14 mouse cellular contexts compared by ENCODE assay signal in the genomic region with DNA sequence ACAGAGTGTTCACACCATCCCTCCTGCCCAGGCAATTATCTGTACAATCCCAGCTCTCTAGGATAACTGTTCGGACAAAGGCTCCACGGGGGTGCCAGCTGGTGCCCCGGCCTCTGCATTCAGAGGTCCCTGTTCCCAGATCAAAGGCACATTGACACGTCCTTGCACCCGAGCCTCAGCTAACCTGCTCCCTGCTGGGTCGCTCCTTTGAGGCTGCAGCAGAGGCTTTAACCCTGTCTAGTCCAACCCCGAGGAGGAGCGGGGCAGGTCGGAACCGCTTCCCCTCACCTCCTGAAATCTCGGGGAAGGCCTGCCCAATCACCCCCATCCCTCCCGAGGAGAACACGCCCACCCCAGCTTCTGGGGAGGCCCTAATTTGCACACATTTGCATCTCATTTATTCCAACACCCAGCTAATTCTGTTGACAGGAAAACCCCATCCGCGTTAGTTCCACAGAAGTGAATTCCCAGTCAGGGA. TPM values are rescaled to one million over a fixed set of nuclear protein-coding genes. Genes with fewer than 3 reads are reported as not detected.
DNase-seq lines count a peak whose midpoint lies in the region; ATAC-seq lines count a peak whose summit lies in the region.
"Had no signal": no experiment of that assay in that cellular context is flagged by ENCODE, and none has a peak within 500 bp of the region (broad histone marks: within the 10 kb centered on the region; RNA-seq: fewer than 3 reads in every experiment).

No protein-coding gene starts in this region.

- no peaks in the 10 kb centered on the region for H3K36me3 ChIP-seq in forebrain, embryonic 15.5 days
- no peaks in the 10 kb centered on the region for H3K36me3 ChIP-seq in midbrain, embryonic 11.5 days (ENCODE audit: control insufficient read depth, insufficient read depth, low read length)
- H3K36me3 ChIP-seq in intestine, embryonic 15.5 days: no peaks in the 10 kb centered on the region
- H3K36me3 ChIP-seq: lung, embryonic 15.5 days had no signal

- 0 out of 2 replicates have a peak overlapping the region, but pooled peaks have one; percentile 1 for H3K9ac ChIP-seq in forebrain, embryonic 15.5 days (replicated peaks)
- no peak overlapping the region for H3K9ac ChIP-seq in midbrain, embryonic 11.5 days (ENCODE audit: low read length)
- H3K9ac ChIP-seq in intestine, embryonic 15.5 days: no peak overlapping the region
- H3K9ac ChIP-seq: lung, embryonic 15.5 days had no signal

- H3K4me3 ChIP-seq in forebrain, embryonic 15.5 days: peak overlapping the region; percentile 34
- no peak overlapping the region for H3K4me3 ChIP-seq in midbrain, embryonic 11.5 days (ENCODE audit: low read depth, low read length)
- H3K4me3 ChIP-seq in intestine, embryonic 15.5 days (replicated peaks): no peak overlapping the region
- H3K4me3 ChIP-seq: left cerebral cortex, adult 2 months; lung, embryonic 15.5 days; myocyte had no signal

- ATAC-seq in frontal cortex, adult (ENCODE audit: low TSS enrichment): peak; percentile 35; the same call in 1 of the 2 replicates
- peak; percentile 65 for ATAC-seq in forebrain, embryonic 15.5 days (replicated peaks)
- ATAC-seq in midbrain, embryonic 11.5 days (ENCODE audit: low FRiP score): peak; percentile 77
- ATAC-seq in intestine, embryonic 15.5 days: no peak

- under 1% methylated on average over 15 of the region's 15 CpGs for WGBS in forebrain, embryonic 15.5 days
- 0% methylated on average over 15 of the region's 15 CpGs for WGBS in midbrain, embryonic 11.5 days
- WGBS in intestine, embryonic 15.5 days: 7% methylated on average over 15 of the region's 15 CpGs

- H3K4me2 ChIP-seq in forebrain, embryonic 15.5 days (replicated peaks): peak overlapping the region; percentile 55
- H3K4me2 ChIP-seq in midbrain, embryonic 11.5 days: peak overlapping the region; percentile 24; the same call in 1 of the 2 replicates
- no peak overlapping the region for H3K4me2 ChIP-seq in intestine, embryonic 15.5 days (replicated peaks)
- H3K4me2 ChIP-seq: lung, embryonic 15.5 days had no signal

- H3K27ac ChIP-seq in forebrain, embryonic 15.5 days (replicated peaks): peak overlapping the region; percentile 25; the same call in 1 of the 2 replicates
- no peak overlapping the region for H3K27ac ChIP-seq in midbrain, embryonic 11.5 days (ENCODE audit: low read depth, low read length)
- no peak overlapping the region for H3K27ac ChIP-seq in intestine, embryonic 15.5 days
- H3K27ac ChIP-seq: kidney, postnatal 0 days; left cerebral cortex, adult 2 months; lung, embryonic 15.5 days; stomach, postnatal 0 days had no signal

- DNase-seq in frontal cortex, adult 2 months (ENCODE audit: extremely low spot score in 1 of 2, low spot score in 1 of 2): no peak
- peak; percentile 96 for DNase-seq in ZHBTc4 (ENCODE audit: low read depth, low spot score)
- DNase-seq in midbrain, embryonic 11.5 days (ENCODE audit: low spot score, missing footprints): peak; percentile 91
- no peak for DNase-seq in ovary, postnatal 14 days (ENCODE audit: low spot score)
- no peak for DNase-seq in thymus, postnatal 25 days
- DNase-seq: right cerebral cortex, postnatal 4 days had no signal

- peaks cover 34% of the 10 kb centered on the region for H3K4me1 ChIP-seq in forebrain, embryonic 15.5 days
- H3K4me1 ChIP-seq in midbrain, embryonic 11.5 days (ENCODE audit: control insufficient read depth, insufficient read depth, low read length): peaks cover 12% of the 10 kb centered on the region
- H3K4me1 ChIP-seq in intestine, embryonic 15.5 days (replicated peaks): no peaks in the 10 kb centered on the region
- H3K4me1 ChIP-seq: lung, embryonic 15.5 days had no signal

- peaks cover 5% of the 10 kb centered on the region; the same call in 1 of the 2 replicates for H3K27me3 ChIP-seq in forebrain, embryonic 15.5 days
- peaks cover 98% of the 10 kb centered on the region for H3K27me3 ChIP-seq in midbrain, embryonic 11.5 days (ENCODE audit: control insufficient read depth, insufficient read depth, low read length)
- peaks cover 51% of the 10 kb centered on the region for H3K27me3 ChIP-seq in intestine, embryonic 15.5 days (replicated peaks)

- H3K9me3 ChIP-seq in forebrain, embryonic 15.5 days: no peaks in the 10 kb centered on the region
- H3K9me3 ChIP-seq in midbrain, embryonic 11.5 days (ENCODE audit: control insufficient read depth, low read length): no peaks in the 10 kb centered on the region
- H3K9me3 ChIP-seq in intestine, embryonic 15.5 days: no peaks in the 10 kb centered on the region
- H3K9me3 ChIP-seq: lung, embryonic 15.5 days had no signal

RNA-seq across cellular contexts. Expression of a gene that starts 7.4 kb away (rescaled TPM):
- polyA plus RNA-seq in frontal cortex, adult 2 months (2012; rRNA removed): 2.1 and 2.2 TPM in 2 replicates
- 0.79 TPM in 2 replicates for polyA plus RNA-seq in forebrain, embryonic 15.5 days (2015; fragmentation: Nextera tagmentation; extraction: Ambion mirVana)
- 0.16 TPM in 1 of 2 replicates, not detected in the other for polyA plus RNA-seq in midbrain, embryonic 11.5 days (2014; fragmentation: Nextera tagmentation; extraction: Ambion mirVana)
- 0.45 TPM in 2 replicates for polyA plus RNA-seq in intestine, embryonic 15.5 days (2015; fragmentation: Nextera tagmentation; extraction: Ambion mirVana)

Comparison
In these comparisons a context has a peak if more than half of its experiments do, and no peak if none do; other contexts are left out.
1. DNase-seq: peak in ZHBTc4 (single experiment) and midbrain, embryonic 11.5 days (single experiment); none in frontal cortex, adult 2 months (0 of 2), ovary, postnatal 14 days (single experiment) and thymus, postnatal 25 days (single experiment).